In genomic region chr12:28331843-28332242, GRCm38 (mm10) we compare ENCODE assay signal across 22 mouse cellular contexts.
DNase-seq lines count a peak whose midpoint lies in the region; ATAC-seq and TF ChIP-seq lines count a peak whose summit lies in the region.
"Had no signal": no experiment of that assay in that cellular context is flagged by ENCODE, and none has a peak within 500 bp of the region (broad histone marks: within the 10 kb centered on the region; RNA-seq: fewer than 3 reads in every experiment).

No protein-coding gene starts in this region.

- H3K9ac ChIP-seq in forebrain, embryonic 13.5 days, result no peak overlapping the region
- no peak overlapping the region for H3K9ac ChIP-seq in hindbrain, embryonic 12.5 days
- no peak overlapping the region for H3K9ac ChIP-seq in midbrain, postnatal 0 days (replicated peaks; ENCODE audit: low read length, poor library complexity, severe bottlenecking)
- H3K9ac ChIP-seq in kidney, embryonic 15.5 days, result no peak overlapping the region
- H3K9ac ChIP-seq: embryonic facial prominence, embryonic 15.5 days; forebrain, postnatal 0 days; heart, embryonic 13.5 days; hindbrain, embryonic 14.5 days had no signal

- H3K4me2 ChIP-seq in forebrain, embryonic 13.5 days, result no peak overlapping the region
- H3K4me2 ChIP-seq in hindbrain, embryonic 12.5 days (replicated peaks), result no peak overlapping the region
- H3K4me2 ChIP-seq in midbrain, postnatal 0 days (ENCODE audit: low read depth, low read length, poor library complexity, severe bottlenecking), result no peak overlapping the region
- no peak overlapping the region for H3K4me2 ChIP-seq in kidney, embryonic 15.5 days
- H3K4me2 ChIP-seq: embryonic facial prominence, embryonic 15.5 days; heart, embryonic 13.5 days; hindbrain, embryonic 14.5 days had no signal

- H3K4me3 ChIP-seq in forebrain, embryonic 10.5 days, result no peak overlapping the region
- no peak overlapping the region for H3K4me3 ChIP-seq in forebrain, embryonic 13.5 days
- H3K4me3 ChIP-seq in hindbrain, embryonic 10.5 days, result no peak overlapping the region
- H3K4me3 ChIP-seq in hindbrain, embryonic 12.5 days, result no peak overlapping the region
- no peak overlapping the region for H3K4me3 ChIP-seq in midbrain, embryonic 10.5 days
- H3K4me3 ChIP-seq in midbrain, postnatal 0 days (ENCODE audit: low read depth, low read length), result no peak overlapping the region
- H3K4me3 ChIP-seq in limb, embryonic 10.5 days, result no peak overlapping the region
- no peak overlapping the region for H3K4me3 ChIP-seq in kidney, embryonic 15.5 days (replicated peaks)
- H3K4me3 ChIP-seq: embryonic facial prominence, embryonic 15.5 days; erythroblast, embryonic 14.5 days; heart, embryonic 13.5 days had no signal

- H3K4me1 ChIP-seq in forebrain, embryonic 10.5 days, result peaks cover 20% of the 10 kb centered on the region
- no peaks in the 10 kb centered on the region for H3K4me1 ChIP-seq in forebrain, embryonic 13.5 days
- H3K4me1 ChIP-seq in hindbrain, embryonic 10.5 days (replicated peaks), result peaks cover 22% of the 10 kb centered on the region
- H3K4me1 ChIP-seq in hindbrain, embryonic 12.5 days, result peaks cover 3% of the 10 kb centered on the region; the same call in 1 of the 2 replicates
- peaks cover 22% of the 10 kb centered on the region for H3K4me1 ChIP-seq in midbrain, embryonic 10.5 days
- no peaks in the 10 kb centered on the region for H3K4me1 ChIP-seq in midbrain, postnatal 0 days (ENCODE audit: insufficient read depth, low read length)
- peaks cover 20% of the 10 kb centered on the region for H3K4me1 ChIP-seq in limb, embryonic 10.5 days
- H3K4me1 ChIP-seq in kidney, embryonic 15.5 days, result no peaks in the 10 kb centered on the region
- H3K4me1 ChIP-seq: embryonic facial prominence, embryonic 15.5 days; heart, embryonic 13.5 days had no signal

- TF ChIP-seq CTCF in midbrain, postnatal 0 days (IDR thresholded peaks at IDR 0.05), result no peak

- 0 out of 2 replicates have a peak, but pooled peaks cover 2% of the 10 kb centered on the region for H3K9me3 ChIP-seq in forebrain, embryonic 10.5 days
- H3K9me3 ChIP-seq in forebrain, embryonic 13.5 days (replicated peaks), result no peaks in the 10 kb centered on the region
- no peaks in the 10 kb centered on the region for H3K9me3 ChIP-seq in hindbrain, embryonic 10.5 days
- no peaks in the 10 kb centered on the region for H3K9me3 ChIP-seq in hindbrain, embryonic 12.5 days (replicated peaks)
- 0 out of 2 replicates have a peak, but pooled peaks cover 3% of the 10 kb centered on the region for H3K9me3 ChIP-seq in midbrain, embryonic 10.5 days (replicated peaks)
- no peaks in the 10 kb centered on the region for H3K9me3 ChIP-seq in midbrain, postnatal 0 days (ENCODE audit: low read length)
- no peaks in the 10 kb centered on the region for H3K9me3 ChIP-seq in limb, embryonic 10.5 days (replicated peaks)
- H3K9me3 ChIP-seq in kidney, embryonic 15.5 days (replicated peaks), result no peaks in the 10 kb centered on the region
- H3K9me3 ChIP-seq: embryonic facial prominence, embryonic 15.5 days; heart, embryonic 13.5 days had no signal

- DNase-seq in forebrain, embryonic 10.5 days (ENCODE audit: extremely low spot score, low spot score), result no peak
- no peak for DNase-seq in hindbrain, embryonic 10.5 days (ENCODE audit: low spot score)
- DNase-seq in midbrain, embryonic 10.5 days (ENCODE audit: low spot score), result no peak
- DNase-seq in midbrain, postnatal 0 days (ENCODE audit: low spot score), result no peak
- DNase-seq in limb, embryonic 10.5 days (ENCODE audit: low spot score), result no peak
- DNase-seq: adrenal gland, postnatal 10 days; B cell, adult 2 months; cerebellum, adult 11-12 months; cerebellum, adult 9-11 months; cerebellum, postnatal 36 days; forebrain, postnatal 0 days; gastrocnemius, postnatal 25 days; heart, postnatal 4 days had no signal

- no peak for ATAC-seq in forebrain, embryonic 13.5 days
- ATAC-seq in hindbrain, embryonic 12.5 days (ENCODE audit: low FRiP score), result no peak
- no peak for ATAC-seq in midbrain, postnatal 0 days (ENCODE audit: low FRiP score)
- ATAC-seq in kidney, embryonic 15.5 days (replicated peaks; ENCODE audit: low FRiP score), result no peak
- ATAC-seq: CD4-positive, CD25-positive, alpha-beta regulatory T cell, adult 4 months; intestine, embryonic 16.5 days had no signal

- H3K27ac ChIP-seq in forebrain, embryonic 10.5 days, result 0 out of 2 replicates have a peak overlapping the region, but pooled peaks have one; percentile 21
- H3K27ac ChIP-seq in forebrain, embryonic 13.5 days, result no peak overlapping the region
- H3K27ac ChIP-seq in hindbrain, embryonic 10.5 days, result peak overlapping the region; percentile 69; the same call in 1 of the 2 replicates
- H3K27ac ChIP-seq in hindbrain, embryonic 12.5 days, result no peak overlapping the region
- H3K27ac ChIP-seq in midbrain, embryonic 10.5 days (replicated peaks), result peak overlapping the region; percentile 10
- H3K27ac ChIP-seq in midbrain, postnatal 0 days (ENCODE audit: low read depth, low read length), result no peak overlapping the region
- H3K27ac ChIP-seq in limb, embryonic 10.5 days, result peak overlapping the region; percentile 12
- H3K27ac ChIP-seq in kidney, embryonic 15.5 days, result no peak overlapping the region
- H3K27ac ChIP-seq: embryonic facial prominence, embryonic 15.5 days; heart, embryonic 13.5 days; hindbrain, embryonic 14.5 days had no signal

- no peaks in the 10 kb centered on the region for H3K27me3 ChIP-seq in forebrain, embryonic 10.5 days (ENCODE audit: poor library complexity, severe bottlenecking)
- no peaks in the 10 kb centered on the region for H3K27me3 ChIP-seq in forebrain, embryonic 13.5 days
- H3K27me3 ChIP-seq in hindbrain, embryonic 10.5 days (ENCODE audit: insufficient read depth, poor library complexity, severe bottlenecking), result no peaks in the 10 kb centered on the region
- no peaks in the 10 kb centered on the region for H3K27me3 ChIP-seq in hindbrain, embryonic 12.5 days
- no peaks in the 10 kb centered on the region for H3K27me3 ChIP-seq in midbrain, embryonic 10.5 days (ENCODE audit: low read depth, poor library complexity, severe bottlenecking)
- H3K27me3 ChIP-seq in midbrain, postnatal 0 days (ENCODE audit: insufficient read depth, low read length), result no peaks in the 10 kb centered on the region
- H3K27me3 ChIP-seq in limb, embryonic 10.5 days (ENCODE audit: low read depth, poor library complexity, severe bottlenecking), result no peaks in the 10 kb centered on the region
- no peaks in the 10 kb centered on the region for H3K27me3 ChIP-seq in kidney, embryonic 15.5 days
- H3K27me3 ChIP-seq: embryonic facial prominence, embryonic 15.5 days; heart, embryonic 13.5 days had no signal

- whole genome bisulfite sequencing in forebrain, embryonic 10.5 days, result 86% methylated on average over 2 of the region's 2 CpGs
- 84% methylated on average over 2 of the region's 2 CpGs for WGBS in forebrain, embryonic 13.5 days
- WGBS in hindbrain, embryonic 10.5 days, result 76% methylated on average over 2 of the region's 2 CpGs
- 91% methylated on average over 2 of the region's 2 CpGs for WGBS in hindbrain, embryonic 12.5 days
- 81% methylated on average over 2 of the region's 2 CpGs for WGBS in midbrain, embryonic 10.5 days
- WGBS in midbrain, postnatal 0 days, result 64% methylated on average over 2 of the region's 2 CpGs
- 83% methylated on average over 2 of the region's 2 CpGs for WGBS in limb, embryonic 10.5 days
- WGBS in kidney, embryonic 15.5 days, result 84% methylated on average over 2 of the region's 2 CpGs

- no peaks in the 10 kb centered on the region for H3K36me3 ChIP-seq in forebrain, embryonic 10.5 days (replicated peaks)
- H3K36me3 ChIP-seq in forebrain, embryonic 13.5 days (ENCODE audit: poor library complexity, severe bottlenecking), result no peaks in the 10 kb centered on the region
- no peaks in the 10 kb centered on the region for H3K36me3 ChIP-seq in hindbrain, embryonic 10.5 days
- no peaks in the 10 kb centered on the region for H3K36me3 ChIP-seq in hindbrain, embryonic 12.5 days
- H3K36me3 ChIP-seq in midbrain, embryonic 10.5 days, result no peaks in the 10 kb centered on the region
- H3K36me3 ChIP-seq in midbrain, postnatal 0 days (ENCODE audit: insufficient read depth, low read length), result no peaks in the 10 kb centered on the region
- H3K36me3 ChIP-seq in limb, embryonic 10.5 days, result no peaks in the 10 kb centered on the region
- no peaks in the 10 kb centered on the region for H3K36me3 ChIP-seq in kidney, embryonic 15.5 days
- H3K36me3 ChIP-seq: embryonic facial prominence, embryonic 15.5 days; heart, embryonic 13.5 days had no signal

Comparison
In these comparisons a context has a peak if more than half of its experiments do, and no peak if none do; other contexts are left out.
1. H3K27ac ChIP-seq: peak in forebrain, embryonic 10.5 days (single experiment), hindbrain, embryonic 10.5 days (single experiment), midbrain, embryonic 10.5 days (single experiment) and limb, embryonic 10.5 days (single experiment); none in forebrain, embryonic 13.5 days (single experiment), hindbrain, embryonic 12.5 days (single experiment), midbrain, postnatal 0 days (single experiment) and kidney, embryonic 15.5 days (single experiment).